Mouse (Mus musculus): ENCODE results near the gene Uevld.
"Not testable (repeated sequence)": the region's sequence is repeated elsewhere in the genome, so short reads cannot be mapped to it uniquely, and the experiment has no call there.

Gene Uevld

GRCm38 (mm10) chr7:46957831-46958691, at the start of gene Uevld:
TSS of gene Uevld (minus strand) at chr7:46958527.
- peak; percentile 98 for DNase-seq

- DNase-seq, result no peak
Measured at GRCm38 (mm10) chr7:47007818-47008167, 49.5 kb upstream of the Uevld start.

- DNase-seq, result peak in 1 of 2 experiments; percentile 31
Measured at GRCm38 (mm10) chr7:47007109-47007780, 48.9 kb upstream of the Uevld start.

GRCm38 (mm10) chr7:47003411-47004115, 45.2 kb upstream of the Uevld start:
- DNase-seq, result no peak

GRCm38 (mm10) chr7:47001900-47002275, 43.6 kb upstream of the Uevld start:
- DNase-seq, result no peak

DNA sequence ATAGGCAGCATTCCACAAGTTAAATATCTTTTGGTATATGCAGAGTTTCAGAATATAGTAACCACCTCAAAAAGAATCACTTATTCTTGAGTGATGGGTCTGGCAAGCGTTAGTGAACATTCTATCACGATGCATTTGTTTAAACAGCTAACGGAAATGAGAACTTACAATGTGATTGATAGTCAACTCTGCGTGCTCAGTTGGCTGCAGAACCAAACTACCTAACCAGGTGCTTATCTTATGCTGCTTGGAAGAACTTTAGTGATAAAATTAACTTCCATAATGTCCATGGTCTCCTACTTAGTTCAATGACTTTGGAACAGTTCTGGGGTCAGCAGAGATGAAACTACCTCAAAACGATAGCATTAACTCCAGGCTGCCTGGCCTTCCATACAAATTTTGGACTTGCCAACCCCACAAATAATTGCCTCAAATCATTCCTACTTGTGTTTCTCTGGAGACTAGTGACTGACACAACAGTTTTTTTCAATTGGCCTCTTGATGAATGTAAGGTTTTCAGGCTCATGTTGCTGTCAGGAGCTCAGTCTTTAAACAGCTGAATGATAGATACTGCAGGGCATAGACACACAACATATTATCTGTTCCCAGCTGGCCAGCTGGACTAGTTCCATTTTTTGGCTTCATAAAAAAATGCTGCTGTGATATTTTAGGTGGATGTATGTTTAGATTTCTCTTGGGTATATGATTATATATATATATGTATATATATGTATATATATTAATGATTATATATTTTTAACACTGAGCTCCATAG, 43.0 kb upstream of the Uevld start:
- DNase-seq, result no peak

- DNase-seq, result peak in 1 of 2 experiments; percentile 29
Measured at GRCm38 (mm10) chr7:47000644-47000983, 42.3 kb upstream of the Uevld start.

GRCm38 (mm10) chr7:46999983-47000643, 41.8 kb upstream of the Uevld start:
- DNase-seq, result peak in 1 of 2 experiments; percentile 19

DNA sequence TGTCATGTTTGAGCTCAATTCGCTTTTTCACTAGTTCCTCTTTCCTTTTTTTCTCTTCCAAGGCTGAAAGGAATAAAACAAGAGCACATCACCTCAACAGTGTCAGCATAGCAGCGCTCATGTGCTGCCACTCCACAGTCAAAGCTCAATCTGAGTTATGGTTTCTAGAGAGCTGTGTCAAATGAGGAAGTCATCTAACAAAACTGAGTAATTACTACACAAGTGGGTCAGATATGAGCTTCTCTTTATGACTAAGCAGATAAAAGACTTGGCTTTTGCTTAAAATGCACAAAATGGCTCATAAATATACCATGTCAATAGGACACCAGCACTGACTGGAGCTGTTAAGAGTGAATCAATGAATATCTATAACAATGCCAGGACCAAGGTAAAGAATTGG, 40.6 kb upstream of the Uevld start:
- no peak for DNase-seq

- DNase-seq, result peak; percentile 19 to 41
Measured at GRCm38 (mm10) chr7:46997644-46998395, 39.5 kb upstream of the Uevld start.

DNA sequence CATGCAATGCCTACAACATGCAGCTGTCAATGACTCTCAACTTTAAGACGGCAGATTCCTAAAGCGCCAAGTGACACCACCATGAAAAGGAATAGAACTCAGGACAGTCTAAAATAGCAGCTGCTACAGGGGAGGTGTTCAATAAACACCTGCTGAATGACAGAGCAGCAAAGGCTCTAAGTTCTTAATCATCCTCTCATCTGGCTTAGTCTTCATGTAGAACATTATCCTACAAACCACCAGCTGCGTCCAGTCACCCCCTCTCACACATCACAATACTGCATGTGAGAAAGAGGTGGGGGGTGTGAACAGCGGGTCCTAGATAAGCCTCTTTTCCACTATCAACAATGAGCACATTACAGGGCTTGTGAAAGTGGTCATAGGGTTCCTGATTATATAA, 38.7 kb upstream of the Uevld start:
- no peak for DNase-seq

DNA sequence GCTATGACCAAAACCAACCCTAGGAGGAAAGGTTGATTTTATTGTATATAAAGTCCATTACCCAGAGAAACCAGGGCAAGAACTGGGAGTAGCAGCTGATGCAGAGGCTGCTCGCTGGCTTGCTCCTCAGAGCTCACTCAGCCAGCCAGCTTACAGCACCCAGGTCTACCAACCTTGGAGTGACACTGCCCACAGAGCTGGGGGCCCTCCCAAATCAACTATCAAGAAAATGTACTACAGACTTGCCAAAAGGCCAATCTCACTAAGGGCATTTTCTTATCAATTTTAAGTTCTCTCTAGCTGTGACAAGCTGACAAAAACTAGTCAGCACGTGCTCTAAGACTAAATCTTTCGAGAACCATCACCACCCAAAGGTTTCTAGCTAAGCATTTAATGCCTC, 37.2 kb upstream of the Uevld start:
- no peak for DNase-seq

DNA sequence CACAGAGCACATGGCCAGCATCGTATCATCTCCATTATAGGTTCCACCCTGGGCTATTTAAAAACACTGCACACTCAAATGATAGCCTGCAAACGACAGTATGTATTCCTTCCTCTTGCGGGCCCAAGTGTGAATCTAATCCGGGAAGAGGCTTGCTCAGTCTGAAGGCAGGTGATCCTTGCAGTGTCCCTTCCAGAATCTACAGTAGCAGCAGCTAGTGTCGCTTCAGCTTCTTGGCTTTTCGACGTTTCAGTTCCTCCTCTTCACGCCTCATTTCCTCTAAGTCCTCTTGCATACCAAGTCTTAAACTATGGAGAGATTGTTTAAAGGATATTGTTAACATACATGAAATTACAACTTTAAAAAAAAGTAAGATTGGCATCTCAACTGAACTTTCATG, 34.8 kb upstream of the Uevld start:
- DNase-seq, result no peak

DNA sequence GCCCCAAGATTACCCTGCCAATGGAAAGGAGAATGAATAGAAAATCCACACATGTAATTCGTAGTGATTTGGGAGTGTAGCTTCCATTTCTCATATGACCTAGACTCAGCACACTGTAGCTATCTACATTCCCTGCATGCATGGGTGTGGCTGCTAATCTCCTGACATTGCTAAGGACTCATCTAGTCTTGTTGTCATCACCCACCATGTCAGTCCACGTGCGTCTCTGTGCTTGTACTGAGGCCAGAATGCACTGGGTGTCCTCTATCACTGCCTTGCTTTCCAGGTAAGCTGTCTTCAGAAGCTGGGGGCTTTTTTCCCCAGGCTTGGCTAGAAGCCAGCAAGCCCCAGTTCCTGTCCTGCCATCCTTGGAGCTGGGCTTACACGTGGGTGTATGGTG, 31.1 kb upstream of the Uevld start:
- not testable (repeated sequence) for DNase-seq

DNA sequence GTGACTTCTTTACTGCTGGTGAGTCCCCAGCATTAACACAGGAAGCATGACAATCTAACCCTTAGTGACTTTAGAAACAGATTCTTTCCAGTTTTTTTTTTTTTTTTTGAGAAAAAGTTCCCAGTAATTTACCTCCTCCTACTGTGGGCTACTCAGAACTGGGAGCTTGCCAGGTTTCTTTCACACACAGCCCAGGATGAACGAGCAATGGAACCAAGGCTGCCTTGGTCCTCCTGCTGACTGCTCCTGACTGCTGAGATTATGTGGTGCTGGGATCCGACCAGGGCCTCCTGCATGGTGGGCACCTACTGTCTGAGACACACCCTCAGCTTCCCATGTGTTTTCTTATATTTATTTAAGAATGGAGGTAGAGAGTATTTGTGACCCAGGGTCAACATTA, 28.7 kb upstream of the Uevld start:
- no peak for DNase-seq

- peak; percentile 24 to 37 for DNase-seq
Measured at GRCm38 (mm10) chr7:46986646-46987045, 28.3 kb upstream of the Uevld start.

GRCm38 (mm10) chr7:46985718-46986505, 27.6 kb upstream of the Uevld start:
- no peak for DNase-seq

DNA sequence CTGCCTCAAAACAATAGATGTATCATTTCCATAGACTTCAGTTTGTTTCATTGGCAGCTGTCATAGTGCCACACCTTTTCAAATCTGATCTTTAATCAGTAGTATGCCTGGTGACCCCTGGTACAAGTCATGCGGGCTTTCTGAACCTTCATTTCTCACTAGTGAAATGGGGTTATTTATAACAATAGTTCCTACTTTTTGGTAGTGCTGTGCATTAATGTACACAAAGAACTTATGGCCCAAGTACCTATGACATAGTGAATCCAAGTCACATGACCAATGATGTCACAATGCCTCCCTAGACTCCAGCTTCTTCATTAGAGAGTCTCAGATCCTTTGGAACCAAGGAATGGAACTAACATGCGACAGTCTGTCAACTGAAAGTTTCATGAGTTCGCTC, 25.0 kb upstream of the Uevld start, which contains the start of gene Gm9999:
Gene Gm9999, plus strand, starts transcription at position 301 of the 400 bp plus-strand sequence.
- DNase-seq, result no peak

DNA sequence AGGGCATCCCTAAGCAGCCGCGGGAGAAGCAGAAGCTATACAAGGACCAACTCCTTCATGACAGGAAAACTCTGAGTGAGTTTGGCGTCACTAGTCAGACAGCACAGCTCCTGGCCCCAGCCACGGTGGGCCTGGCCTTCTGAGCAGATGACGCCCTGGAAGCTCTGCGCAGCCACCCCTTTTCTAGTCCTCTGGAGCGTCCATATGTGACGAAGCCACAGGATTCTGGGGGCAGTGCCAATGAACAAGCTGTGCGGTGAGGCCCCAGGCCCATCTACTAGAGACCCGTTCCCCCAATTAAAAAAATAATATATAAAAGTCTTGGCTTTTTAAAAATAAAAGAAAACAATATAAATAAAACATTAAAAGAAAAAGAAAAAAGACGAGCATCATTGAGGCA, 17.1 kb upstream of the Uevld start:
- no peak for DNase-seq

DNA sequence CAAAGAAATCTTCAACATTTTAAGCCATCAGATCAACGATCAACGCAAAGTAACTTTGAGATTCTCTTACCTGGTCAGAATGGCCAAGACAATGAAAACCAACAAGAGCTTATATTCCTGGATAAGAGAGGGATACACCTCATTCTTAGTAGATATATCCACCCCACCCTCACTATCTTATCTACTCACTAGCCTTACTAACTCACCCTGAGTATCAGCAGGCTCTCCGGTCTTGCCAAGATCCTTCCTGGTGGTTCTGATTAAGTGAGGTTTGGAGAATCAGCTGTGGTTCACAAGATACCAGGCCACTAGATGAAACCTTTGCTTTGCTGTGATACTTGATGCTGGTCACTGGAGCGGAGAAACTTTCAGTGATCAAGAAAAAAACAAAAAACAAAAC, 16.3 kb upstream of the Uevld start:
- no peak for DNase-seq

DNA sequence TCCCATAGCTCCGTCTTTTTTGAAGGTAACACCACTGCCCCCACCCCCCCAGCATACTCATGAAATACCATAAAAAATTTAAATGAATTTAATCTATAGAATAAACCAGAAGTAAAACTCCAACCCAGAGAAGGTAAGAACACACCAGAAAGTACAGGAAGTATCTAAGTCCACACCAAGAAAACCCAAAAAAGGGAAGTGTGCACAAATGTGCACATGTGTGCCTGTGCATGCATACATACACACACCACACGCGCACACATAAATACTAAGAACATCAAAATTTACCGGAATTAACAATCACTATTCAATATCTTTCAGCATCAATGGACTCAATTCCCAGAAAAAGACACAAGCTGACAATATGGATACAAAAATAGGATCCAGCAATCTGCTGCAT, 11.6 kb upstream of the Uevld start:
- DNase-seq, result no peak

Data from kidney, postnatal 4 days (tissue).